Mouse (Mus musculus) E14TG2a.4 (cell line): ENCODE measurements at regions not wholly inside any gene's neighbourhood (a gene's known extent, or its start where the extent isn't known, plus 50 kb on each side); places are given as distances from the start of the nearest gene placed in this dataset.

Experiments used
- H3K27me3 ChIP-seq: 2 replicates; pipeline ENCODE4 v1.6.1; 2014; ENCODE audit warnings: low read length, control low read depth; ENCODE audit not compliant: insufficient read depth
- H3K36me3 ChIP-seq: 2 replicates; pipeline ENCODE4 v1.6.1; 2014; ENCODE audit warnings: low read length, control low read depth; ENCODE audit not compliant: insufficient read depth
- H3K4me1 ChIP-seq: replicated peaks from 2 replicates; pipeline ENCODE4 v1.6.1; 2014; ENCODE audit warnings: low read depth, low read length, control low read depth
- H3K4me3 ChIP-seq: replicated peaks from 2 replicates; pipeline ENCODE4 v1.5.1; 2014; ENCODE audit warnings: mild to moderate bottlenecking, low read length
- H3K9me3 ChIP-seq: 2 replicates; pipeline ENCODE4 v1.6.1; 2014; ENCODE audit warnings: low read length, control low read depth
- CTCF ChIP-seq: conservative IDR thresholded peaks from 2 replicates; pipeline ENCODE4 v1.5.1; 2014; ENCODE audit warnings: low read length
- NANOG ChIP-seq: IDR thresholded peaks from 2 replicates; pipeline ENCODE4 v1.6.1; 2014; ENCODE audit warnings: borderline replicate concordance, low read length, mixed read lengths
- POU5F1 ChIP-seq: IDR thresholded peaks from 2 replicates; pipeline ENCODE4 v1.6.1; 2014; ENCODE audit warnings: low read length, borderline replicate concordance

- peaks cover 17% of the 10 kb centered on the region for H3K9me3 ChIP-seq
- H3K4me1 ChIP-seq = no peaks in the 10 kb centered on the region
- H3K4me3 ChIP-seq = no peak overlapping the region
- no peaks in the 10 kb centered on the region for H3K27me3 ChIP-seq
- no peak for TF ChIP-seq CTCF
- TF ChIP-seq POU5F1 = no peak
- TF ChIP-seq NANOG = no peak
- no peaks in the 10 kb centered on the region for H3K36me3 ChIP-seq
Measured at GRCm38 (mm10) chr3:35249160-35249559, 504.7 kb upstream of the Atp11b start.

DNA sequence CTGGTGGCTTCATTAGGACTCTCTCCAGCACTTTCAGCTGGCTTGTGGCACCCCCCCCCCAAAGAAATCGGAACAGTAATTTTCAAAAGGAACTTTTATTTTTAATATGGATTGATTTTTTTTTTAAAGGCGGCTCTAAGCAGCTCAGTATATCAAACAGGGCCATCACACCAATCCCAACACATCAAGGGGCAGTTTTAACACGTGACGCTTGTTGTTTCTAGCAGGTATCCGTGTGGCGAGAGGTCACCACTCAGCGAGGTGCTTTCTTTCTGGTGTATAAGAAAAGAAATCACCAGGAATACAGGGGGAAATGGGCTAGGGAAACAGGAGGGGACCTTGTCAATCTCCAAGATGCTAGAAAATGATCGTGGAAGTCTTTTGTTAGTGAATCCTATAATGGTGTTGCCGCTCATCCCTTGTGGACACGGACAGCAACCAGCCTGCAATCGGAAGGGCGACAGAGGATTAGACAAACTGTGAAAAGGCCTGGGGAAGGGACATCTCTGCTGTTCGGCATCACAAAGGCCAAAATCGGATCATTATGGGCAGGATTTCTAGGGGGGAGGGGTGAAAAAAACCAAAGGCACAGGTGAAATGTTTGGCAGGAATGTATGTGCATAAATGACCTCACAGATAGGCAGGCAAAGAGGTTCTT is 503.7 kb upstream of the Atp11b start:
- H3K36me3 ChIP-seq = no peaks in the 10 kb centered on the region
- peaks cover 12% of the 10 kb centered on the region for H3K9me3 ChIP-seq
- no peaks in the 10 kb centered on the region for H3K27me3 ChIP-seq
- H3K4me1 ChIP-seq = no peaks in the 10 kb centered on the region
- H3K4me3 ChIP-seq = no peak overlapping the region
- TF ChIP-seq POU5F1 = no peak
- TF ChIP-seq CTCF = no peak
- TF ChIP-seq NANOG = no peak

DNA sequence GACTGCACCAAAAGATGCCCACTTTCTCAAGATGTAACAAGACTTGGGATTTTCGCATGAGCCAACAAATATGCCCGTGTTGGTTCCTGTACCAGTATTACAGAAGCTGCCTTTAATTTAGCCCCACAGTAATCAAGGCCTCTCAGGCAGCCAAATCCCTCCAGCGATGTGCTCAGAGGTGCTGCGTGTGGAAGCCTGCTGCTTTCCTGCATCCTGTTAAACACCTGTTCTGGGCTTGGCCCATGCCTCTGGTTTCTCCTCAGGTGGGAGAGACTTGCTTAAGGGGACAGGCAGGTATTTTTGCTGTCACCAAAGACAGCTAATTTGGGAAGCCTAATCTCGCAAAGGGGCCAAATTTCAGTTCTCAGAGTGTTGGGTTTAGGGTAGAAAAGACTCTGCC is 500.0 kb upstream of the Atp11b start:
- Histone ChIP-seq H3K36me3 (no peaks in the 10 kb centered on the region), H3K27me3 (no peaks in the 10 kb centered on the region), H3K4me1 (no peaks in the 10 kb centered on the region), H3K4me3 (no peak overlapping the region), H3K9me3 (peaks cover 12% of the 10 kb centered on the region)
- TF ChIP-seq CTCF = no peak
- no peak for TF ChIP-seq POU5F1
- no peak for TF ChIP-seq NANOG

- TF ChIP-seq POU5F1 (no peak), NANOG (no peak), CTCF (no peak)
Measured at GRCm38 (mm10) chr3:35260936-35261335, 493.0 kb upstream of the Atp11b start.

GRCm38 (mm10) chr3:35268949-35269348 is 485.0 kb upstream of the Atp11b start:
- H3K4me3 ChIP-seq = no peak overlapping the region
- H3K36me3 ChIP-seq = no peaks in the 10 kb centered on the region
- no peaks in the 10 kb centered on the region for H3K27me3 ChIP-seq
- TF ChIP-seq CTCF = no peak
- no peak for TF ChIP-seq NANOG
- no peak for TF ChIP-seq POU5F1
- H3K9me3 ChIP-seq = no peaks in the 10 kb centered on the region
- no peaks in the 10 kb centered on the region for H3K4me1 ChIP-seq

More at GRCm38 (mm10) chr3:35260936-35261335, 493.0 kb upstream of the Atp11b start:
- H3K4me1 ChIP-seq = no peaks in the 10 kb centered on the region
- H3K4me3 ChIP-seq = no peak overlapping the region
- no peaks in the 10 kb centered on the region for H3K9me3 ChIP-seq
- no peaks in the 10 kb centered on the region for H3K36me3 ChIP-seq
- H3K27me3 ChIP-seq = no peaks in the 10 kb centered on the region

DNA sequence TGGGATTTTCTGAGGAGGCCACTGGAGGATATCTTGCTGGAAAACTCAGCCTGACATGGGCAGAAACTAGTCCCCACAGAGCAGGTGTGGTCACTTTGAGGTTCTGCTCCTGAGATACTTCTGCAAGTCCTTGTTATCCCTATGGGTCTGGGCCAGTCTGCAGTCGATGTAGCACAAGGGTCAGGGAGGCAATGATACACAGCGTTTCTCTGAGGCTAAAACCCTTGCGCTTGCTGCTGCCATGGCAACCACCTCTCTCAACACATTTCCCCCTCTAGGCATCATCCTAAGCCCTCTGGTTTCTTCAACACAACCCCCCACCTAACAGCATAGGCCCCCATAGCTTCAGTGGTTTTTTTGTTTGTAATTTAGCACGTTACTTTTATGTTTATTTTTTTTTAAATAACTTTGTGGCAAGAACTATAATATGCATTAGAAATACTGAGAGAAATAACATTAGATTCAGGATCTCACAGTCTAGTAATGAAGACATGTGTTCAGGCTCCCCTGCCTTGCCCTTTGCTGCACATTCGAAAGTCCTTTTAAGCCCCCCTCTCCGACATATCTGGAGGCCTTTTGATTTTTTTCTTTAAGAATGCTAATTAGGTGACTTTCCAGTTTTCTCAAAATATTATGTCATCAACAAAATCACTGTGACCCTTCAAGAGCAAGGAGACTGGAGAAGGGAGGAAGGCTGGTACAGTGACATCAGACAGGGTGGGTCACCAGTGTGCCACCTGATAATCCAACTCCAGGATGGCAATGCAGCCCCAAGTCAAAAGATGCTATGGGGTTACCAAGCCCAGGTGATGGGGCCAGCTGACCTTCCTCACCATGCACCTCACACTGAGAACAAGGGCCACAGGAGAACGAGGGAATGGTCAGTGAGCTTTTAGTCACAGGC is 483.7 kb upstream of the Atp11b start:
- Histone ChIP-seq H3K36me3 (no peaks in the 10 kb centered on the region), H3K9me3 (no peaks in the 10 kb centered on the region), H3K4me3 (no peak overlapping the region), H3K4me1 (no peaks in the 10 kb centered on the region), H3K27me3 (no peaks in the 10 kb centered on the region)
- TF ChIP-seq CTCF = no peak
- TF ChIP-seq POU5F1 = no peak
- no peak for TF ChIP-seq NANOG

GRCm38 (mm10) chr3:35273546-35273945 is 480.4 kb upstream of the Atp11b start:
- Histone ChIP-seq H3K36me3 (no peaks in the 10 kb centered on the region), H3K9me3 (no peaks in the 10 kb centered on the region), H3K27me3 (no peaks in the 10 kb centered on the region), H3K4me3 (no peak overlapping the region), H3K4me1 (no peaks in the 10 kb centered on the region)
- TF ChIP-seq POU5F1 (no peak), NANOG (no peak), CTCF (no peak)

- Histone ChIP-seq H3K9me3 (peaks cover 12% of the 10 kb centered on the region; the same call in 1 of the 2 replicates), H3K27me3 (no peaks in the 10 kb centered on the region), H3K36me3 (no peaks in the 10 kb centered on the region), H3K4me3 (no peak overlapping the region), H3K4me1 (no peaks in the 10 kb centered on the region)
- TF ChIP-seq NANOG (no peak), CTCF (no peak), POU5F1 (no peak)
Measured at GRCm38 (mm10) chr3:35280981-35281380, 472.9 kb upstream of the Atp11b start.

- H3K27me3 ChIP-seq = no peaks in the 10 kb centered on the region
- H3K9me3 ChIP-seq = peaks cover 12% of the 10 kb centered on the region; the same call in 1 of the 2 replicates
- H3K4me1 ChIP-seq = no peaks in the 10 kb centered on the region
- H3K4me3 ChIP-seq = no peak overlapping the region
- no peak for TF ChIP-seq CTCF
- no peak for TF ChIP-seq NANOG
- no peak for TF ChIP-seq POU5F1
- no peaks in the 10 kb centered on the region for H3K36me3 ChIP-seq
Measured at GRCm38 (mm10) chr3:35282106-35282505, 471.8 kb upstream of the Atp11b start.
